26 mouse cellular contexts compared by ENCODE assay signal in the genomic region with DNA sequence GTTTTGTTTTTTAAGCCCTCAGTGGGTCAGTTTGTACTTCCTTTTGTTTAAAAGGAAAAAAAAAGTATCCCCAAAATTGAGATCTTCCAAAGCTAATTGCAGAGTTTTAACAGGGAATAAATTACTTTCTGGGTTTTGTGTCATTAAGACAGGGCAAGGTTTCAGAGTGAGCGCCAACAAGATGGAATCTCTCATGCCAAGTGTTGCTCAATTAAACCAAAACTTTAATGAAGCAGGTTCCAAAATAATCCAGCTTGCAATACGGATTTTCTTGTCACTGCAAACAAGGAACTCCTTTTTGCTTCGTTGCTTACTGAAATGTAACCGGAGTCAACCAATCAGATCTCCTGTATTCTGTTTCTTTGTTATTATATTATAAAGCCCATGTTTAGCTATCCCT.
"Had no signal": no experiment of that assay in that cellular context is flagged by ENCODE, and none has a peak within 500 bp of the region (broad histone marks: within the 10 kb centered on the region; RNA-seq: fewer than 3 reads in every experiment).

No protein-coding gene starts in this region.

- H3K9me3 ChIP-seq: heart, embryonic 13.5 days; heart, embryonic 15.5 days; hindbrain, embryonic 13.5 days; hindbrain, embryonic 15.5 days; kidney, embryonic 15.5 days; limb, embryonic 13.5 days; limb, embryonic 15.5 days; liver, embryonic 12.5 days had no signal

- H3K4me1 ChIP-seq: heart, embryonic 13.5 days; heart, embryonic 15.5 days; kidney, embryonic 15.5 days; limb, embryonic 13.5 days; liver, embryonic 12.5 days had no signal

- H3K4me2 ChIP-seq: heart, embryonic 11.5 days; heart, embryonic 13.5 days; heart, embryonic 15.5 days; hindbrain, embryonic 13.5 days; hindbrain, embryonic 15.5 days; kidney, embryonic 15.5 days; limb, embryonic 13.5 days; limb, embryonic 15.5 days; liver, embryonic 12.5 days had no signal

- ATAC-seq: hindbrain, postnatal 0 days; intestine, embryonic 16.5 days; liver, embryonic 12.5 days had no signal

- H3K27me3 ChIP-seq: heart, embryonic 13.5 days; heart, embryonic 15.5 days; hindbrain, embryonic 13.5 days; hindbrain, embryonic 15.5 days; kidney, embryonic 15.5 days; limb, embryonic 13.5 days; limb, embryonic 15.5 days; liver, embryonic 12.5 days had no signal

- DNase-seq: gastrocnemius, postnatal 10 days; gastrocnemius, postnatal 25 days; heart, adult 18-20 months; heart, postnatal 14 days; heart, postnatal 36 days; kidney, adult 11 months; kidney, adult 2 months; kidney, adult 9 months; kidney, postnatal 14 days; kidney, postnatal 36 days; layer of hippocampus, adult 9-11 months; layer of hippocampus, postnatal 36 days; left cerebral cortex, postnatal 4 days had no signal

- H3K4me3 ChIP-seq: heart, embryonic 13.5 days; heart, embryonic 15.5 days; hindbrain, embryonic 13.5 days; hindbrain, embryonic 15.5 days; kidney, embryonic 15.5 days; limb, embryonic 13.5 days; limb, embryonic 15.5 days; liver, embryonic 12.5 days had no signal

- H3K9ac ChIP-seq: heart, embryonic 13.5 days; heart, embryonic 15.5 days; hindbrain, embryonic 13.5 days; hindbrain, embryonic 15.5 days; kidney, embryonic 15.5 days; limb, embryonic 13.5 days; limb, embryonic 15.5 days; liver, embryonic 12.5 days; liver, embryonic 14.5 days had no signal

- H3K27ac ChIP-seq: heart, embryonic 13.5 days; heart, embryonic 15.5 days; hindbrain, embryonic 13.5 days; hindbrain, embryonic 15.5 days; hindbrain, postnatal 0 days; kidney, embryonic 15.5 days; kidney, postnatal 0 days; limb, embryonic 13.5 days; limb, embryonic 15.5 days; liver, embryonic 12.5 days; liver, embryonic 14.5 days had no signal

- H3K36me3 ChIP-seq: heart, embryonic 13.5 days; heart, embryonic 15.5 days; hindbrain, embryonic 13.5 days; hindbrain, embryonic 15.5 days; kidney, embryonic 15.5 days; limb, embryonic 13.5 days; limb, embryonic 15.5 days; liver, embryonic 12.5 days had no signal
